In the genomic region with DNA sequence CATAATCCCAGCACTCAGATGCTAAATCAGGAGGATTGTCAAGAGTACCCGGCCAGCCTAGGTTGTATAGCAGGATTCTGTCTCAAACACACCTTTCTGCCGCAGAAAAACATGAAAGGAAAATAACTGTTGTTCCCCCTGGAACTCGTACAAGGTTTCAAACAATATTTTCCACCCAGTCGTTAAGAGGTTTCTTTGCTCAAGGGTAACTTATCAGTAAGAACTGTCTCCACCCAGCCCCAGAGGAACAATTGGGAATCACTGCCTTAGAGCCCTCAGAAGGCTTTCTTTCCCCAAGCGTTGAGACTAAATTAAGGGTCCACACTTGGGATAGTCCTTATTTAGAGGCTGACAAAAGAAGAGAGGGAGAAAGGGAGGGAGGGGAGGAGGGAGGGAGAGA, we compare ENCODE assay signal across 8 mouse cellular contexts. TPM values are rescaled to one million over a fixed set of nuclear protein-coding genes. Genes with fewer than 3 reads are reported as not detected.
DNase-seq lines count a peak whose midpoint lies in the region; ATAC-seq and TF ChIP-seq lines count a peak whose summit lies in the region.

No protein-coding gene starts in this region.

- ATAC-seq in embryonic facial prominence, embryonic 14.5 days (ENCODE audit: low read depth) = no peak
- ATAC-seq in intestine, embryonic 16.5 days = no peak
- no peak for ATAC-seq in stomach, embryonic 14.5 days (ENCODE audit: insufficient number of reproducible peaks, insufficient read depth, low FRiP score, low read depth)

- H3K27ac ChIP-seq in left cerebral cortex, adult 2 months = peak overlapping the region; percentile 86; the same call in 1 of the 2 replicates
- peak overlapping the region; percentile 91 for H3K27ac ChIP-seq in embryonic facial prominence, embryonic 14.5 days (replicated peaks; ENCODE audit: low read depth, low read length)
- peak overlapping the region; percentile 92 for H3K27ac ChIP-seq in intestine, embryonic 16.5 days (ENCODE audit: low read length)
- H3K27ac ChIP-seq in stomach, embryonic 14.5 days (ENCODE audit: low read length) = peak overlapping the region; percentile 93

- peaks cover 41% of the 10 kb centered on the region for H3K4me1 ChIP-seq in embryonic facial prominence, embryonic 14.5 days (ENCODE audit: control insufficient read depth, insufficient read depth, low read length)
- H3K4me1 ChIP-seq in intestine, embryonic 16.5 days (ENCODE audit: control insufficient read depth, insufficient read depth, low read length) = peaks cover 31% of the 10 kb centered on the region
- H3K4me1 ChIP-seq in stomach, embryonic 14.5 days (ENCODE audit: control insufficient read depth, insufficient read depth, low read length) = peaks cover 21% of the 10 kb centered on the region

- no peaks in the 10 kb centered on the region for H3K36me3 ChIP-seq in embryonic facial prominence, embryonic 14.5 days (ENCODE audit: control insufficient read depth, insufficient read depth, low read length)
- 0 out of 2 replicates have a peak, but pooled peaks cover 3% of the 10 kb centered on the region for H3K36me3 ChIP-seq in intestine, embryonic 16.5 days (ENCODE audit: control insufficient read depth, insufficient read depth, low read length)
- H3K36me3 ChIP-seq in stomach, embryonic 14.5 days (ENCODE audit: control insufficient read depth, insufficient read depth, low read length) = no peaks in the 10 kb centered on the region

- TF ChIP-seq CTCF in left cerebral cortex, adult 2 months (IDR thresholded peaks at IDR 0.05) = no peak; the same call in 1 of the 2 replicates

- no peaks in the 10 kb centered on the region for H3K27me3 ChIP-seq in embryonic facial prominence, embryonic 14.5 days (replicated peaks; ENCODE audit: control insufficient read depth, insufficient read depth, low read length)
- no peaks in the 10 kb centered on the region for H3K27me3 ChIP-seq in intestine, embryonic 16.5 days (replicated peaks; ENCODE audit: control insufficient read depth, insufficient read depth, low read length)
- no peaks in the 10 kb centered on the region for H3K27me3 ChIP-seq in stomach, embryonic 14.5 days (ENCODE audit: control insufficient read depth, insufficient read depth, low read length)

- no peak for DNase-seq in left cerebral cortex, adult 2 months (ENCODE audit: extremely low spot score in 1 of 2, low spot score in 2 of 2)
- no peak for DNase-seq in left cerebral cortex, adult 18-20 months (ENCODE audit: low spot score in 2 of 2)
- peak; percentile 48 for DNase-seq in embryonic facial prominence, embryonic 14.5 days (ENCODE audit: low spot score)
- DNase-seq in B cell, adult 2 months = no peak
- DNase-seq in gastrocnemius, postnatal 25 days = no peak
- DNase-seq in kidney, postnatal 36 days = no peak

- 23% methylated on average over 5 of the region's 5 CpGs for WGBS in embryonic facial prominence, embryonic 14.5 days
- 28% methylated on average over 5 of the region's 5 CpGs for WGBS in intestine, embryonic 16.5 days
- WGBS in stomach, embryonic 14.5 days = 32% methylated on average over 5 of the region's 5 CpGs

- 0 out of 2 replicates have a peak, but pooled peaks cover 7% of the 10 kb centered on the region for H3K9me3 ChIP-seq in embryonic facial prominence, embryonic 14.5 days (ENCODE audit: control insufficient read depth, low read length)
- H3K9me3 ChIP-seq in intestine, embryonic 16.5 days (ENCODE audit: control insufficient read depth, low read length) = no peaks in the 10 kb centered on the region; the same call in 1 of the 2 replicates
- H3K9me3 ChIP-seq in stomach, embryonic 14.5 days (ENCODE audit: control insufficient read depth, low read depth, low read length) = no peaks in the 10 kb centered on the region; the same call in 1 of the 2 replicates

- intact Hi-C loops in left cerebral cortex, adult 2 months (cut with DNase I) = no loop called here

- no peak overlapping the region for H3K4me3 ChIP-seq in left cerebral cortex, adult 2 months
- no peak overlapping the region for H3K4me3 ChIP-seq in embryonic facial prominence, embryonic 14.5 days (ENCODE audit: low read depth, low read length)
- no peak overlapping the region for H3K4me3 ChIP-seq in intestine, embryonic 16.5 days (ENCODE audit: low read length)
- H3K4me3 ChIP-seq in stomach, embryonic 14.5 days (ENCODE audit: low read depth, low read length) = no peak overlapping the region

- no peak overlapping the region for H3K9ac ChIP-seq in embryonic facial prominence, embryonic 14.5 days (ENCODE audit: low read depth, low read length)
- no peak overlapping the region for H3K9ac ChIP-seq in intestine, embryonic 16.5 days (ENCODE audit: low read depth, low read length)
- H3K9ac ChIP-seq in stomach, embryonic 14.5 days (replicated peaks; ENCODE audit: low read depth, low read length) = no peak overlapping the region

- no peak overlapping the region for H3K4me2 ChIP-seq in embryonic facial prominence, embryonic 14.5 days (ENCODE audit: low read depth, low read length)
- no peak overlapping the region for H3K4me2 ChIP-seq in intestine, embryonic 16.5 days (ENCODE audit: low read depth, low read length)
- no peak overlapping the region for H3K4me2 ChIP-seq in stomach, embryonic 14.5 days (replicated peaks; ENCODE audit: low read depth, low read length)

RNA-seq across cellular contexts. Expression of gene Atf7ip, which starts 34.4 kb away (rescaled TPM):
- 100 to 1,000 TPM; 119 to 122 TPM for total RNA-seq in left cerebral cortex, adult 2 months (2021)
- 100 to 1,000 TPM in 1 of 2 experiments, 10 to 100 TPM in 1; 94.9 to 124 TPM for total RNA-seq in left cerebral cortex, adult 18-20 months (2021)
- 33.5 and 33.9 TPM in 2 replicates for polyA plus RNA-seq in embryonic facial prominence, embryonic 14.5 days (2014; fragmentation: Nextera tagmentation; extraction: Ambion mirVana)
- 17.6 and 21.0 TPM in 2 replicates for polyA plus RNA-seq in intestine, embryonic 16.5 days (2015; fragmentation: Nextera tagmentation; extraction: Ambion mirVana)
- polyA plus RNA-seq in stomach, embryonic 14.5 days (2014; fragmentation: Nextera tagmentation; extraction: Ambion mirVana) = 49.9 and 59.3 TPM in 2 replicates
- 10 to 100 TPM; 38.2 to 43.5 TPM for total RNA-seq in gastrocnemius, postnatal 25 days (2021)

RNA-seq across cellular contexts. Expression of gene E330021D16Rik, which starts 56.2 kb away (rescaled TPM):
- total RNA-seq in left cerebral cortex, adult 2 months (2021) = not detected
- not detected for total RNA-seq in left cerebral cortex, adult 18-20 months (2021)
- 0.33 TPM in 1 of 2 replicates, not detected in the other for polyA plus RNA-seq in embryonic facial prominence, embryonic 14.5 days (2014; fragmentation: Nextera tagmentation; extraction: Ambion mirVana)
- not detected in 2 replicates for polyA plus RNA-seq in intestine, embryonic 16.5 days (2015; fragmentation: Nextera tagmentation; extraction: Ambion mirVana)
- 0.36 TPM in 2 replicates for polyA plus RNA-seq in stomach, embryonic 14.5 days (2014; fragmentation: Nextera tagmentation; extraction: Ambion mirVana)
- total RNA-seq in gastrocnemius, postnatal 25 days (2021) = not detected
